Mouse (Mus musculus) ES-E14 (cell line): ENCODE data around the gene Ank3. TPM values are rescaled to one million over a fixed set of nuclear protein-coding genes. Genes with fewer than 3 reads are reported as not detected.

Experiments used
- DNase-seq: peaks from one replicate; pipeline ENCODE4 v3.0.0-alpha.2; 2013; ENCODE audit warnings: low read depth, low spot score
- H3K27ac ChIP-seq: 2 replicates; pipeline ENCODE4 v1.5.1; 2012; ENCODE audit warnings: low read depth, mild to moderate bottlenecking, low read length, moderate library complexity, mixed read lengths; ENCODE audit not compliant: poor library complexity, insufficient read depth, severe bottlenecking
- H3K36me3 ChIP-seq: 2 replicates; pipeline ENCODE4 v1.6.1; 2012; ENCODE audit warnings: mild to moderate bottlenecking, low read length, moderate library complexity, mixed read lengths; ENCODE audit not compliant: control insufficient read depth, poor library complexity, insufficient read depth, severe bottlenecking
- H3K4me1 ChIP-seq, 2 experiments: fragments of 150-350 bp in 1 of 2; sonication (generic) in 1 of 2; 2 replicates each; pipeline ENCODE4 v1.6.1; 2012; ENCODE audit warnings: low read length in 2 of 2, mild to moderate bottlenecking in 1 of 2, mixed read lengths in 1 of 2; ENCODE audit not compliant: control insufficient read depth in 2 of 2, insufficient read depth in 2 of 2, poor library complexity in 1 of 2
- H3K4me3 ChIP-seq, 2 experiments: fragments of 150-350 bp in 1 of 2; sonication (generic) in 1 of 2; 2 replicates each; pipeline ENCODE4 v1.5.1; 2012; ENCODE audit warnings: low read length in 2 of 2, low read depth in 1 of 2, mild to moderate bottlenecking in 1 of 2, mixed read lengths in 1 of 2; ENCODE audit not compliant: insufficient read depth in 1 of 2, poor library complexity in 1 of 2, severe bottlenecking in 1 of 2
- H3K9ac ChIP-seq: 2 replicates; pipeline ENCODE4 v1.6.1; 2012; ENCODE audit warnings: low read depth, mild to moderate bottlenecking, low read length, mixed read lengths; ENCODE audit not compliant: poor library complexity, insufficient read depth, severe bottlenecking
- H3K9me3 ChIP-seq: fragments of 150-350 bp; sonication (generic); 2 replicates; pipeline ENCODE4 v1.6.1; 2012; ENCODE audit warnings: low read depth, mild to moderate bottlenecking, low read length; ENCODE audit not compliant: control insufficient read depth, insufficient read depth
- CHD2 ChIP-seq: IDR thresholded peaks from 2 replicates; pipeline ENCODE4 v1.6.1; 2014; ENCODE audit warnings: mild to moderate bottlenecking, low read depth, low read length, inconsistent platforms
- HCFC1 ChIP-seq: IDR thresholded peaks from 2 replicates; pipeline ENCODE4 v1.6.1; 2012; ENCODE audit warnings: low read length, inconsistent platforms, borderline replicate concordance; ENCODE audit not compliant: insufficient read depth
- MAFK ChIP-seq: IDR thresholded peaks from 2 replicates; pipeline ENCODE4 v1.6.1; 2014; ENCODE audit warnings: mild to moderate bottlenecking, low read depth, low read length, inconsistent platforms; ENCODE audit not compliant: insufficient read depth
- ZC3H11A ChIP-seq: IDR thresholded peaks from 2 replicates; pipeline ENCODE4 v1.6.1; 2012; ENCODE audit warnings: low read depth, mild to moderate bottlenecking, inconsistent platforms, low read length, borderline replicate concordance
- ZNF384 ChIP-seq: IDR thresholded peaks from 2 replicates; pipeline ENCODE4 v1.6.1; 2012; ENCODE audit warnings: low read depth, low read length, inconsistent platforms
- in situ Hi-C, 2 experiments: fragments of 600-800 bp; cut with MboI; formaldehyde crosslinking; loops; one replicate each; pipeline ENCODE4 v1.15.1; 2025; ENCODE audit warnings: low sequenced_read_pairs in 2 of 2, inconsistent platforms in 1 of 2; ENCODE audit not compliant: unreplicated experiment in 2 of 2
- total RNA-seq: library from RNA; depleted of rRNA; stranded (reverse); fragments of 300-350 nt; gene quantifications from 2 replicates; pipeline ENCODE4 v1.2.3, GENCODE M21; 2012

The Ank3 gene
- total RNA-seq, 1 experiment = 6.5 TPM

DNA sequence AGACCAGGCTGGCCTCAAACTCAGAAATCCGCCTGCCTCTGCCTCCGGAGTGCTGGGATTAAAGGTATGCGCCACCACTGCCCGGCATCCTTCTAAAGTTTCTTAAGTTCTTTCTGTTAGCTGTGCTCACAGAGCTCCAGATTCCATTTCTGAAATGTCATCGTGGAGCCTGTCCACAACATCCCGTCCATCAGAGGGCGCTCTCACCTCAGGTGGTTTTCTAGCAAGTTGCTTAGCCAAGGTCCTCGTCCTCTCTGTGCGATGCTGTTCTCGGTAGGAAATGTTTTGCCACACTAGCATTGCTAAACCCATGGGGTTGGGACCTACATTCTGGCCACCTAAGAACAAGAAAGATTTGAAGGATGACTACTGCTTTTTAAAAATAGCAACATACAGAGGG lies 623.1 kb downstream of the Ank3 start:
- Histone ChIP-seq H3K4me3 (no peak overlapping the region), H3K27ac (no peak overlapping the region), H3K4me1 (0 out of 4 replicates have a peak, but pooled peaks cover 0 to 5% of the 10 kb centered on the region in 2 experiments), H3K36me3 (no peaks in the 10 kb centered on the region), H3K9me3 (no peaks in the 10 kb centered on the region), H3K9ac (no peak overlapping the region)
- TF ChIP-seq ZC3H11A (no peak), HCFC1 (no peak), MAFK (no peak), CHD2 (no peak), ZNF384 (no peak)
- in situ Hi-C loops = no loop called here
- peak; percentile 43 for DNase-seq

GRCm38 (mm10) chr10:70022596-70022995 lies 624.0 kb downstream of the Ank3 start:
- H3K27ac ChIP-seq = no peak overlapping the region
- H3K9ac ChIP-seq = no peak overlapping the region
- DNase-seq = no peak
- TF ChIP-seq ZNF384 = no peak
- H3K9me3 ChIP-seq = no peaks in the 10 kb centered on the region
- no peak overlapping the region for H3K4me3 ChIP-seq
- 0 out of 4 replicates have a peak, but pooled peaks cover 0 to 5% of the 10 kb centered on the region in 2 experiments for H3K4me1 ChIP-seq
- in situ Hi-C loops = no loop called here
- H3K36me3 ChIP-seq = no peaks in the 10 kb centered on the region

- in situ Hi-C loops = no loop called here
- no peaks in the 10 kb centered on the region for H3K9me3 ChIP-seq
- TF ChIP-seq ZNF384 = no peak
- no peak for TF ChIP-seq HCFC1
- no peak for TF ChIP-seq CHD2
- TF ChIP-seq ZC3H11A = no peak
- no peak for TF ChIP-seq MAFK
- H3K4me1 ChIP-seq = peaks cover 0 to 5% of the 10 kb centered on the region in 2 experiments; a peak in 1 of 4 replicates
- H3K4me3 ChIP-seq = no peak overlapping the region
- H3K36me3 ChIP-seq = no peaks in the 10 kb centered on the region
- no peak overlapping the region for H3K9ac ChIP-seq
- no peak overlapping the region for H3K27ac ChIP-seq
- DNase-seq = no peak
Observed at GRCm38 (mm10) chr10:70023861-70024260, 625.3 kb downstream of the Ank3 start.

- no peak overlapping the region for H3K27ac ChIP-seq
- DNase-seq = no peak
- in situ Hi-C loops = no loop called here
- no peaks in the 10 kb centered on the region; a peak in 1 of 4 replicates for H3K4me1 ChIP-seq
- no peak for TF ChIP-seq CHD2
- TF ChIP-seq ZC3H11A = no peak
- no peak for TF ChIP-seq HCFC1
- no peak for TF ChIP-seq ZNF384
- TF ChIP-seq MAFK = no peak
- H3K36me3 ChIP-seq = no peaks in the 10 kb centered on the region
- H3K4me3 ChIP-seq = no peak overlapping the region
- no peak overlapping the region for H3K9ac ChIP-seq
- no peaks in the 10 kb centered on the region for H3K9me3 ChIP-seq
Observed at GRCm38 (mm10) chr10:70031942-70032341, 633.4 kb downstream of the Ank3 start.

GRCm38 (mm10) chr10:70032982-70033381 lies 634.4 kb downstream of the Ank3 start:
- DNase-seq = no peak
- H3K9ac ChIP-seq = no peak overlapping the region
- TF ChIP-seq CHD2 (no peak), HCFC1 (no peak), MAFK (no peak), ZC3H11A (no peak), ZNF384 (no peak)
- no peaks in the 10 kb centered on the region for H3K36me3 ChIP-seq
- H3K9me3 ChIP-seq = no peaks in the 10 kb centered on the region
- H3K4me1 ChIP-seq = no peaks in the 10 kb centered on the region; a peak in 1 of 4 replicates
- in situ Hi-C loops = no loop called here
- no peak overlapping the region for H3K4me3 ChIP-seq
- H3K27ac ChIP-seq = no peak overlapping the region
